Mouse (Mus musculus) left cerebral cortex, postnatal 25 days (tissue): ENCODE measurements at regions not wholly inside any gene's neighbourhood (a gene's known extent, or its start where the extent isn't known, plus 50 kb on each side); places are given as distances from the start of the nearest gene placed in this dataset.

Source experiments
- DNase-seq, 2 experiments: peaks; one replicate each; pipeline ENCODE4 v3.0.0; 2022; ENCODE audit warnings: low spot score in 2 of 2, mixed read lengths in 1 of 2
- intact Hi-C: fragments of 180-260 bp; cut with DNase I; formaldehyde crosslinking; loops from one replicate; pipeline ENCODE4 v1.15.1; 2025

- intact Hi-C loops, result loop anchor here (10.0 kb wide), 1 partner anchor 804 kb away; no protein-coding TSS in a partner anchor
- no peak for DNase-seq
Observed at GRCm38 (mm10) chr3:16820536-16820935, 814.3 kb upstream of the Gm5150 start.

- no peak for DNase-seq
- intact Hi-C loops, result loop anchor here (2.0 to 10.0 kb wide), 3 partner anchors 119 to 1005 kb away; no protein-coding TSS in a partner anchor
Observed at GRCm38 (mm10) chr3:16819218-16820122, 813.2 kb upstream of the Gm5150 start.

- peak; percentile 52 to 74 for DNase-seq
- intact Hi-C loops, result loop anchor here (2.0 to 10.0 kb wide), 3 partner anchors 502 to 1008 kb away; no protein-coding TSS in a partner anchor
Observed at GRCm38 (mm10) chr3:16816814-16817213, 810.6 kb upstream of the Gm5150 start.

GRCm38 (mm10) chr3:16816101-16816500 is 809.9 kb upstream of the Gm5150 start:
- intact Hi-C loops, result loop anchor here (2.0 to 10.0 kb wide), 3 partner anchors 503 to 1009 kb away; no protein-coding TSS in a partner anchor
- DNase-seq, result peak in 1 of 2 experiments; percentile 66

DNA sequence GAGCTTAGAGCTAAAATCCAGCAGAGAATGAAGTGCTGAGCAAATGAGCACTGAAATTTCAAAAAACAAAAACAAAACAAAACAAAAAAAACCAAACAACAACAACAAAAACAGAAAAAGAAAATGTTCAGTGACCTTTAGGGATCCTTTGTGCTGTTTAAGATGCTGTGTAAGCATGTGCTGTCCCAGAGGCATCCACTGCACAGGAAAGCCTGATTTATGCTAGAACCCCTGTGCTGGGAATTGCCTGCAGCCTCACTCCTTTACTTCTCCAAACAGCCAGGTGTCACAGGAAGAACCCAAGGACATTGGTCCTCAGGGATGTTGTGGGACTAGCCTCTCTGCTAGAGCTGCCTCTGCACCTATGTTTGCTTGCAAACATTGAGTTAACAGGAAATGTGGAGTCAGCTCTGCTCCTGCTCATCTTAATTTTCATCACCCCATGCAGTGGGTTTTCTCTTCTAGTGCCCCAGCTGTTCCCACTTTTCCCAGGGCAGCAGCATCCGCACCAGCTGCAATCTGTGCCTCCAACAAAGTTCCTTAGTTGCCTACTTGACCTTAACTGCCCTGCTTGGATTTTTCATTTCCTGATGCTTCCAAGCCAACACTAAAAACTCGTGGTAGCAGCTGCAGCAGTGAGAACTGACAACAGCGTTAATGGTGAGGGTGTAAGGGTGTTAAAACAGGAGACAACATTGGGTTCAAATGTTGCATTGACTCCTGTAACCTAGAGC is 804.8 kb upstream of the Gm5150 start:
- intact Hi-C loops, result loop anchor here (5.0 to 10.0 kb wide), 2 partner anchors 344 to 1014 kb away; no protein-coding TSS in a partner anchor
- DNase-seq, result no peak

DNA sequence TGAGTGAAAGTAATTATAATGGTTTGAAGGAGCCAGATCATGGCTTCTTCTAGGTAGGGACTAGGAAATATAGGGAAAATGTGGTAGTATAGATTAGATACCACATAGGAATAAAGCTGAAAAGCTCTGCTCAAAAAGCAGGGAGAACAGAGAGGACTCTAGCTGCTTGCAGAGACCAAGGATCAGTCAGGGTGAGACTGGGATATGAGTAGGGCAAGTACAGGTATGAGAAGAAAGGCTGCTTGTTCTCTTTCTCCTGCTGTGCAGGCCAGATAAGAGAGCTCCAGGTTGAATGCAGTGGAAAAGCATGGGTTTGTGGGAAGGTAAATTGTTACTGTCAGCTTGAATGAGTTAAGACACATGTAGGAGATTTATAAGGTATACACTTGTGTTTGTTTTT is 797.4 kb upstream of the Gm5150 start:
- no peak for DNase-seq
- intact Hi-C loops, result no loop called here
